Mouse (Mus musculus) stomach, postnatal 0 days (tissue): ENCODE results near the gene Ap5z1.

Experiments
- CTCF ChIP-seq: IDR thresholded peaks from 2 replicates; pipeline ENCODE4 v1.5.1; 2016; ENCODE audit warnings: antibody characterized with exemption, low read depth, mild to moderate bottlenecking, moderate library complexity
- EP300 ChIP-seq: optimal IDR thresholded peaks from 2 replicates; pipeline ENCODE3; 2016; ENCODE audit warnings: antibody characterized with exemption

DNA sequence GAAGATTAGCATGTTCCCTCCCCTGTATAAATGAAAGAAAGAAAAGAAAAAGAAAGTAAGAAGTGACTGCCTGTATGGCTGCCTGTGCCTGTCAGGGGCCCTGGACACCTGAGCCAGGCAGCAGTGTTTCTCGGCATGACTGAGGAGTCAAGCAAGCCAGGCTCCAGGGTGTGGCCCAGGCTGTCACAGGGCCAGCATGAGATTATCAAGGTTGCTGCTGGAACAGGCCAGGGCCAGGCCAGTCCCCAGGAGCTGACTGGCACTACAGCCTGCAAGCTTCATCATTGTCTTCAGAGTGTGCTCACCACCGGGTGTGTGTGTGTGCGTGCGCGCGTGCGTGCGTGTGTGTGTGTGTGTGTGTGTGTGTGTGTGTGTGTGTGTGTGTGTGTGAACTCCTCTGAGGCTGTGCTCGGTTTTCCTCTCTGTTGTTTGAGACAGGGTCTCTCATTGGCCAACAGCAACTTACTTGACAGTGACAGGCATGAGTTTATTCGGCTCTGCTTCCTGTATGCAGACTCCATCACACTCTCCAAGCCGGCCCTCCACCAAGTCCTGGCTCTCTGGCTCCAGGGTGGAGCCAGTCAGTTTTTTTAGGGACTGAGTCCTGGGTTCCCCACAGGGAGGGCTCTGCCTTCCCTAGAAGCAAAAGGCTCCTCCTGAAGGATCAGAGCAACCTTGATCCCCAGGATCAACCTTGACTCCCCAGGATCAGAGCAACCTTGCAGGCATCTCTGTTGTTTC, 18.8 kb upstream of the Ap5z1 start:
- TF ChIP-seq CTCF = no peak
- no peak for TF ChIP-seq EP300
